Mouse (Mus musculus) spleen, adult 2 months (tissue): ENCODE measurements around the gene Hdac9.

Experiments used
- CTCF ChIP-seq: fragments of 200-500 bp; IDR thresholded peaks from 2 replicates; pipeline ENCODE4 v1.5.1; 2011; ENCODE audit warnings: mild to moderate bottlenecking, inconsistent platforms; ENCODE audit not compliant: insufficient read depth, insufficient read length, insufficient replicate concordance; ENCODE audit errors: extremely low read depth
- POLR2A ChIP-seq: fragments of 200-500 bp; IDR thresholded peaks from 2 replicates; pipeline ENCODE4 v1.6.1; 2011; ENCODE audit warnings: low read depth, low read length, inconsistent platforms

DNA sequence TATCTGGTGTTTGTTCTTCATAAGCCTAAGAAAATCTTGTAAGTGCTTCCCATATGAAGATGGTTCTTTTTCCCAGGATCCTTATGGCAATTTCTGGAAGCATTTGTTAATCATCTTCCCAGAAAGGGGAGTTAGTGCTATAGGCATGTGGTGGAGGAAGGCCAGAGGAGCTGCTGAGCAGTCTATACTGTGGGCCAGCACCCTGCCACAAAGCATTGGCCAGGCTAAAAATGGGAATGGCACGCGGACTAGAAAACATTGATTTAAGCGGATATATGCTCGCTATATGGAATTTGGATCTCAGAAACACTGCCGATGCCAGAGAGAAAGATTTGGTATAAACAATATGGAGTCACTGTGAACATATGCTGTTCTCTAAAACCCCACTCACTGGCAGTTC, 435.2 kb downstream of the Hdac9 start:
- no peak for TF ChIP-seq CTCF
- no peak for TF ChIP-seq POLR2A
